Mouse (Mus musculus): ENCODE results near the gene Gm10750. TPM values are rescaled to one million over a fixed set of nuclear protein-coding genes. Genes with fewer than 3 reads are reported as not detected.
"Not testable (repeated sequence)": the region's sequence is repeated elsewhere in the genome, so short reads cannot be mapped to it uniquely, and the experiment has no call there.

The Gm10750 gene
- not detected in 2 replicates for polyA plus RNA-seq (2012; rRNA removed)

DNA sequence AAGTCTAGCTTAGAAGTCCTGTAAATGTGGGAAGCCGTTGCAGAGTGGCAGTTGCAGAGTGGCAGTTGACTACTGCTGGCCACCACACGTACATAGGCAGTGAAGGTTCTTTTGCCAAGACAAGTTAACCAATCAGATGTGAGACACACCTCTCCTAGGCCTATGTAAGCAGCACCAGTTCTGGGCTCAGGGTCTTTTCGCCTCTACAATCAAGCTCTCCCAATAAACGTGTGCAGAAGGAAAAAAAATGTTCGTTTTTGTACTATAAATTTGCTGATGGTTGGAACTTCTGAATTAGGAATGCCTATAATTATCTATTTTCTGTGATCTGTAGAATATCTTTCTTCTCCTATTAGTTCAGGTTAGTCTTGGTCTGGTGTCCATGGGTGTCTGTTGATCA lies at the start of gene Gm10750:
Gene Gm10750, minus strand, starts transcription at position 101 of the 400 bp plus-strand sequence.
- not testable (repeated sequence) for DNase-seq (ENCODE audit: extremely low spot score in 1 of 2, low spot score in 1 of 2)

GRCm38 (mm10) chr2:149004826-149005225 lies 12.2 kb downstream of the Gm10750 start:
- no peak for DNase-seq (ENCODE audit: extremely low spot score in 1 of 2, low spot score in 1 of 2)

GRCm38 (mm10) chr2:149003151-149003550 lies 13.9 kb downstream of the Gm10750 start, which contains the start of gene Gm1330:
TSS of gene Gm1330 (minus strand) at chr2:149003251.
- no peak for DNase-seq (ENCODE audit: extremely low spot score in 1 of 2, low spot score in 1 of 2)

DNA sequence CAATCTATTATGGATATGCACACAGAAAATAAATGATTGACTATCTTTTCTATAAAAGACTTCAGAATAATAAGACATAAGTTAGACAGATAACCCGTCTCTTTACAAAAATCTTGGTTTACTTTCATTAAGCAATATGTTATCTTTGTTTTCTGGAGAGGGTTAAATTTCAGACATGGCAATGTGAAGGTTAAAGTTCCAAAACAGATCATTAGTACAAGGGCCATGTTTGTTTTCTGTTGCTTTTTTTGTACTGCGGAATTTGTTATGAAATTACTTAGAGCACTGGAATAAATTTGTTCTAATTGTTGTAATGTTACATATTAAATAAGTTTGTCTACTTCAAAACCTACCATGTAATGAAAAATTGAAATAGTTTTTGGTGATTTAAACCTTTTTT lies 21.9 kb downstream of the Gm10750 start:
- no peak for DNase-seq (ENCODE audit: extremely low spot score in 1 of 2, low spot score in 1 of 2)

Other genes with a start within 250 kb of the Gm10750 start
- not detected in 2 replicates for gene Cst11, start 245.7 kb downstream of the Gm10750 start, polyA plus RNA-seq (2012; rRNA removed)
- gene 8030411F24Rik, start 235.2 kb downstream of the Gm10750 start, polyA plus RNA-seq (2012; rRNA removed) = not detected in 2 replicates
- gene Cst12, start 227.9 kb downstream of the Gm10750 start, polyA plus RNA-seq (2012; rRNA removed) = 0.99 and 1.4 TPM in 2 replicates
- gene Cst8, start 218.5 kb downstream of the Gm10750 start, polyA plus RNA-seq (2012; rRNA removed) = not detected in 2 replicates
- gene Cst13, start 197.2 kb downstream of the Gm10750 start, polyA plus RNA-seq (2012; rRNA removed) = not detected in 2 replicates
- not detected in 2 replicates for gene Cst9, start 182.1 kb downstream of the Gm10750 start, polyA plus RNA-seq (2012; rRNA removed)
- gene 9230104L09Rik, start 152.2 kb downstream of the Gm10750 start, polyA plus RNA-seq (2012; rRNA removed) = not detected in 2 replicates
- 4,774 and 5,236 TPM in 2 replicates for gene Cst3, start 141.5 kb downstream of the Gm10750 start, polyA plus RNA-seq (2012; rRNA removed)
- not detected in 2 replicates for gene Gm1330, start 14.0 kb downstream of the Gm10750 start, polyA plus RNA-seq (2012; rRNA removed)